Mouse (Mus musculus) lung, postnatal 4 days (tissue): Measurements from ENCODE around the gene Dennd2c.
"Not testable (repeated sequence)": the region's sequence is repeated elsewhere in the genome, so short reads cannot be mapped to it uniquely, and the experiment has no call there.

Source experiments
- DNase-seq, 2 experiments: peaks; one replicate each; pipeline ENCODE4 v3.0.0; 2021

Dennd2c gene

GRCm38 (mm10) chr3:103171505-103172267 lies 69.3 kb downstream of the Dennd2c start, which contains the start of gene Bcas2:
TSS of gene Bcas2 (plus strand) at chr3:103171655.
- DNase-seq = peak; percentile 98 to 99

GRCm38 (mm10) chr3:103172615-103173014 lies 70.2 kb downstream of the Dennd2c start:
- no peak for DNase-seq

GRCm38 (mm10) chr3:103176740-103177139 lies 74.3 kb downstream of the Dennd2c start:
- DNase-seq = no peak

GRCm38 (mm10) chr3:103179527-103179926 lies 77.1 kb downstream of the Dennd2c start:
- no peak for DNase-seq

GRCm38 (mm10) chr3:103181171-103181570 lies 78.8 kb downstream of the Dennd2c start:
- DNase-seq = no peak

- no peak for DNase-seq
These were observed 80.4 kb downstream of the Dennd2c start for GRCm38 (mm10) chr3:103182821-103183220.

GRCm38 (mm10) chr3:103184467-103184866 lies 82.1 kb downstream of the Dennd2c start:
- not testable (repeated sequence) for DNase-seq

GRCm38 (mm10) chr3:103188451-103188850 lies 86.0 kb downstream of the Dennd2c start:
- DNase-seq = no peak

GRCm38 (mm10) chr3:103188856-103189255 lies 86.5 kb downstream of the Dennd2c start:
- DNase-seq = no peak

- DNase-seq = no peak
These were observed 89.8 kb downstream of the Dennd2c start for GRCm38 (mm10) chr3:103192161-103192560.

GRCm38 (mm10) chr3:103193186-103193585 lies 90.8 kb downstream of the Dennd2c start:
- no peak for DNase-seq

GRCm38 (mm10) chr3:103196320-103196823 lies 94.0 kb downstream of the Dennd2c start:
- no peak for DNase-seq

GRCm38 (mm10) chr3:103199386-103199785 lies 97.0 kb downstream of the Dennd2c start:
- DNase-seq = no peak

GRCm38 (mm10) chr3:103201105-103201504 lies 98.7 kb downstream of the Dennd2c start:
- not testable (repeated sequence) for DNase-seq

GRCm38 (mm10) chr3:103203554-103203953 lies 101.2 kb downstream of the Dennd2c start:
- no peak for DNase-seq

GRCm38 (mm10) chr3:103204445-103204844 lies 102.0 kb downstream of the Dennd2c start:
- DNase-seq = no peak

- no peak for DNase-seq
These were observed 104.0 kb downstream of the Dennd2c start for GRCm38 (mm10) chr3:103206393-103206792.

GRCm38 (mm10) chr3:103207749-103208148 lies 105.3 kb downstream of the Dennd2c start:
- no peak for DNase-seq

- DNase-seq = no peak
These were observed 105.8 kb downstream of the Dennd2c start for GRCm38 (mm10) chr3:103208237-103208636.

GRCm38 (mm10) chr3:103211101-103211500 lies 108.7 kb downstream of the Dennd2c start:
- no peak for DNase-seq

- no peak for DNase-seq
These were observed 109.7 kb downstream of the Dennd2c start for GRCm38 (mm10) chr3:103212142-103212541.

- DNase-seq = no peak
These were observed 111.1 kb downstream of the Dennd2c start for GRCm38 (mm10) chr3:103213537-103213936.

GRCm38 (mm10) chr3:103214593-103215285 lies 112.3 kb downstream of the Dennd2c start:
- no peak for DNase-seq

- not testable (repeated sequence) for DNase-seq
These were observed 113.0 kb downstream of the Dennd2c start for GRCm38 (mm10) chr3:103215399-103215798.
